Mouse (Mus musculus): Measurements from ENCODE around the gene Palld.
A peak's percentile ranks its signal among the peaks of the same experiment; 100 is the strongest.

Palld gene

GRCm38 (mm10) chr8:61774161-61774560 is 128.3 kb downstream of the Palld start:
- no peak for DNase-seq (ENCODE audit: low read depth)

- DNase-seq (ENCODE audit: low read depth), result no peak
Observed at GRCm38 (mm10) chr8:61773595-61774088, 128.8 kb downstream of the Palld start.

- DNase-seq (ENCODE audit: low read depth), result no peak
Observed at GRCm38 (mm10) chr8:61771328-61771727, 131.2 kb downstream of the Palld start.

- DNase-seq (ENCODE audit: low read depth), result no peak
Observed at GRCm38 (mm10) chr8:61769340-61769879, 133.1 kb downstream of the Palld start.

GRCm38 (mm10) chr8:61760190-61760578 is 142.3 kb downstream of the Palld start:
- no peak for DNase-seq (ENCODE audit: low read depth)

GRCm38 (mm10) chr8:61759327-61760189 is 142.9 kb downstream of the Palld start:
- no peak for DNase-seq (ENCODE audit: low read depth)

- DNase-seq (ENCODE audit: low read depth), result no peak
Observed at GRCm38 (mm10) chr8:61758686-61759326, 143.7 kb downstream of the Palld start.

GRCm38 (mm10) chr8:61756971-61757965 is 145.2 kb downstream of the Palld start:
- DNase-seq (ENCODE audit: low read depth), result peak; percentile 78

GRCm38 (mm10) chr8:61755186-61755585 is 147.3 kb downstream of the Palld start:
- peak; percentile 88 for DNase-seq (ENCODE audit: low read depth)

GRCm38 (mm10) chr8:61747070-61747469 is 155.4 kb downstream of the Palld start:
- no peak for DNase-seq (ENCODE audit: low read depth)

- no peak for DNase-seq (ENCODE audit: low read depth)
Observed at GRCm38 (mm10) chr8:61745181-61745980, 157.1 kb downstream of the Palld start.

GRCm38 (mm10) chr8:61743764-61744562 is 158.5 kb downstream of the Palld start:
- no peak for DNase-seq (ENCODE audit: low read depth)

GRCm38 (mm10) chr8:61737465-61737864 is 165.0 kb downstream of the Palld start:
- no peak for DNase-seq (ENCODE audit: low read depth)

- DNase-seq (ENCODE audit: low read depth), result no peak
Observed at GRCm38 (mm10) chr8:61736739-61737243, 165.7 kb downstream of the Palld start.

- no peak for DNase-seq (ENCODE audit: low read depth)
Observed at GRCm38 (mm10) chr8:61736117-61736516, 166.4 kb downstream of the Palld start.

GRCm38 (mm10) chr8:61734164-61734563 is 168.3 kb downstream of the Palld start:
- DNase-seq (ENCODE audit: low read depth), result no peak

GRCm38 (mm10) chr8:61732184-61732583 is 170.3 kb downstream of the Palld start:
- no peak for DNase-seq (ENCODE audit: low read depth)

GRCm38 (mm10) chr8:61731306-61732088 is 171.0 kb downstream of the Palld start:
- DNase-seq (ENCODE audit: low read depth), result no peak

GRCm38 (mm10) chr8:61730669-61731068 is 171.8 kb downstream of the Palld start:
- no peak for DNase-seq (ENCODE audit: low read depth)
